Mouse (Mus musculus) myocyte (in vitro differentiated cells): ENCODE data around the gene Arrb1.

Experiments
- CEBPB ChIP-seq: IDR thresholded peaks from 2 replicates; pipeline ENCODE4 v1.6.1; 2011; ENCODE audit warnings: mild to moderate bottlenecking, moderate library complexity; ENCODE audit not compliant: poor library complexity, insufficient read depth, severe bottlenecking
- E2F4 ChIP-seq: IDR thresholded peaks from one replicate; pipeline ENCODE4 v1.6.1; 2011; ENCODE audit warnings: mild to moderate bottlenecking, control low read depth, moderate library complexity; ENCODE audit not compliant: insufficient read depth
- MAX ChIP-seq: IDR thresholded peaks from one replicate; pipeline ENCODE4 v1.6.1; 2011; ENCODE audit warnings: low read depth, mild to moderate bottlenecking, control low read depth
- MYOD1 ChIP-seq, 3 experiments: IDR thresholded peaks; one replicate each; pipeline ENCODE4 v1.6.1; 2011; ENCODE audit warnings: control low read depth in 2 of 3, low read depth in 2 of 3, mild to moderate bottlenecking in 2 of 3, moderate library complexity in 1 of 3; ENCODE audit not compliant: insufficient read length in 2 of 3, control insufficient read depth in 1 of 3
- MYOG ChIP-seq, 3 experiments: IDR thresholded peaks; one replicate each; pipeline ENCODE4 v1.6.1; 2011; ENCODE audit warnings: control low read depth in 2 of 3, low read depth in 2 of 3, mild to moderate bottlenecking in 2 of 3; ENCODE audit not compliant: insufficient read length in 2 of 3, control insufficient read depth in 1 of 3, insufficient read depth in 1 of 3
- POLR2A ChIP-seq: IDR thresholded peaks from one replicate; pipeline ENCODE4 v1.6.1; 2011; ENCODE audit warnings: low read depth, mild to moderate bottlenecking, control low read depth, moderate library complexity; ENCODE audit not compliant: insufficient read length
- POLR2AphosphoS2 ChIP-seq: IDR thresholded peaks from one replicate; pipeline ENCODE4 v1.6.1; 2011; ENCODE audit warnings: low read depth, control low read depth; ENCODE audit not compliant: insufficient read length
- REST ChIP-seq: IDR thresholded peaks from one replicate; pipeline ENCODE4 v1.6.1; 2011; ENCODE audit warnings: mild to moderate bottlenecking, control low read depth, moderate library complexity; ENCODE audit not compliant: insufficient read depth, insufficient read length
- SRF ChIP-seq: IDR thresholded peaks from one replicate; pipeline ENCODE4 v1.6.1; 2011; ENCODE audit warnings: low read depth; ENCODE audit not compliant: control insufficient read depth, insufficient read length
- TCF12 ChIP-seq: IDR thresholded peaks from one replicate; pipeline ENCODE4 v1.6.1; 2011; ENCODE audit warnings: mild to moderate bottlenecking, control low read depth; ENCODE audit not compliant: poor library complexity, insufficient read depth, severe bottlenecking
- TCF3 ChIP-seq: IDR thresholded peaks from one replicate; pipeline ENCODE4 v1.6.1; 2011; ENCODE audit warnings: low read depth, control low read depth; ENCODE audit not compliant: insufficient read length
- USF1 ChIP-seq: IDR thresholded peaks from one replicate; pipeline ENCODE4 v1.6.1; 2011; ENCODE audit warnings: low read depth, mild to moderate bottlenecking, control low read depth, moderate library complexity

DNA sequence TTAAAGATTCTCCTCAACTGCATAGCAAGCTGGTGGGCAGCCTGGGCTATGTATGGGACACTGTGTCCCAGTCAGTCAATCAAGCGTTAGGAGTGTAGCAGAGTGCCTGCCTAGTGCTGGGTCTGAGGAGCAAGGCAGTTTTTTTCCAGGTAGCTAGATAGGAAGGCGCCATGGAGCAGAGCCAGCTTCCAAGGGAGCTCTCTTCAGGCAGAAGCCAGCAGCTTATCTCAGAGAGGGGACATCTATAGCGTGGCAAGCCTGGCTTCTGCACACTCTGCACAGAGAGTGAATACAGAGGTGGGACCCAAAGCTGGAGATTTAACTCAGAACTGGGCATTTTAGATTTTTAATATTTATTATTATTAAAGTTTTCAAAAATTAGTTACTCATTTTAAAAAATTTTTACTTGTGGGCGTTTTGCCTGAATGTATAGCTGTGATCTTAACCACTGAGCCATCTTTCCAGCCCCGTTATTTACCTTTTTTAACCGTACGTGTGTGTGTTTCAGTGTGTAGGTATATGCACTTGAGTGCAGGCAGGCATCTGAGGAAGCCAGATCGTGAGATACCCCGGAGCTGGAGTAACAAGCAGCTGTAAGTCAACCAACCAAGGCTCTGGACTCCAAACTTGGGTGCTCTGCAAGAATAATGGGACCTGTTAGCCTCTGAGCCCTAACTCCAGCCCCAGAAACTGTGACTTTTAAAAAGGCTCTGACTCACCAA lies 19.0 kb upstream of the Arrb1 start:
- TF ChIP-seq MYOG (IDR thresholded peaks at IDR 0.05; ENCODE audit: control insufficient read depth in 1 of 3, insufficient read depth in 1 of 3, insufficient read length in 2 of 3, low read depth in 2 of 3) (no peak), POLR2A (no peak), MAX (no peak), POLR2AphosphoS2 (no peak), REST (no peak), USF1 (no peak), CEBPB (no peak), TCF3 (no peak), TCF12 (no peak), MYOD1 (IDR thresholded peaks at IDR 0.05; ENCODE audit: control insufficient read depth in 1 of 3, insufficient read length in 2 of 3, low read depth in 2 of 3) (no peak), SRF (no peak), E2F4 (no peak)
